Mouse (Mus musculus) right cerebral cortex, postnatal 10 days (tissue): Measurements from ENCODE around the gene Lce1e.

Source experiments
- DNase-seq, 2 experiments: peaks; one replicate each; pipeline ENCODE4 v3.0.0; 2021; ENCODE audit warnings: low spot score in 2 of 2

Gene Lce1e

DNA sequence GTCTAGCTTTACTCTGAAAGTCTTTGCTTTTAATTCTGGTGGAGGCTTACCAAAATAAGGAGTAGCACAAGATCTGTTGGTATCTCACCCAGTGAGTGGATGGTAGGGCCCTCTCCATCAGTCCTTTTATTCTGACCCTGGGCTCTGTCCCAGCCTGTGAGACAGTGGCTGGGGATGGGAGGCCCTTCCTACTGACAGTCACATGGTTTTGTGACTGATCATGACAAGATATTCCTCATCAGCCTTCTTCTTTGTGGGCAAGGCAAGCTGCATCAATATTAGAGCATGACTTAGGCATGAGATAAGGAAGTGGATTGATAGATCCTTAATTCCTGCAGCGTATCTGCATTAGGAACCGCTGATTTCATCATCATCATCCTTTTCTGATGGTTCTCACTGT, at the start of gene Lce1e:
Gene Lce1e, minus strand, starts transcription at position 101 of the 400 bp plus-strand sequence.
- no peak for DNase-seq

DNA sequence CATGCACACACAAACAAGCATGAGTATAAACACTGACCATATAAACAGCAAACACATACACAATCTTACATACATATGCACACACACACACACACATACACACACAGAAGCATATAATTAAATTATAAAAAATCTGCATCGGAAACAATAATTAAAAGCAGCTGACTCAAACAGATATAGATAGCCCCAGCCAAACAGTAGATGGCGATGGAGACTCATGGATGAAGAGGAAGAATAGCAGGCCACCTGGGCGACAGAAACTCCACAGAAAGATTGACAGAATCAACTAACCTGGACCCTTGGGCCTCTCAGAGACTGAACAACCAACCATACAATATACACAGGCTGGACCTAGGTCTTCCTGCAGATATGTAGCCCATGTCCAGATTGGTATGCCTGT, 44.3 kb upstream of the Lce1e start:
- no peak for DNase-seq

DNA sequence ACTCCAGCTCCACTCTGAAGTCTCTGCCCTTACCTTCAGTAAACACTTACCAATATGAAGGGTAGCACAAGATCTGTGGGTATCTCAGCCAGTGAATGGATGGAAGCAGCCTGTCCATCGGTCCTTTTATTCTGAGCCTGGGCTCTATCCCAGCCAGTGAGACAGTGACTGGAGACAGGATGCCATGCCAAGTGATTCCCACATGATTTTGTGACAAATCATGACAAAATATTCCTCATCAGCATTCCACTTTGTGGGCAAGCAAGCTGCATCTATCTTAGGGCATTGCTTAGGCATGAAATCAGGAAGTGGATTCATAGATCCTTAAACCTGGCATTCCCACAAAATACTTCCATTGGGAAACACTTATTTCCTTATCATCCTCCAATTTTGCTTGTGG, 43.4 kb upstream of the Lce1e start, which contains the start of gene Lce1g:
Gene Lce1g, minus strand, starts transcription at position 101 of the 400 bp plus-strand sequence.
- no peak for DNase-seq

DNA sequence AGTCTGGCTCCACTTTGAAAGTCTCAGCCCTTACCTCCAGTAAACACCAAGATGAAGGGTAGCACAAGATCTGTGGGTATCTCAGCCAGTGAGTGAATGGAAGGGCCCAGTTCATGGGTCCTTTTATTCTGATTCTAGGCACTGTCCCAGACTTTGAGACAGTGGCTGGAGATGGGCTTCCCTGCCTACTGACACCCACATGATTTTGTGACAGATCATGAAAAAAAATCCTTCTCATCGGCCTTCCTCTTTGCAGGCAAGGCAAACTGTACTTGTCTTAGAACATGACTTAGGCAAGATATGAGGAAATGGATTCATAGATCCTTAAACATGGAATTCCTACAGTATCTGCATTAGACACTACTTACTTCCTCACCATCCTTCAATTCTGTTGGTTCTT, 30.1 kb upstream of the Lce1e start, which contains the start of gene Gm38119:
Gene Gm38119, minus strand, starts transcription at position 101 of the 400 bp plus-strand sequence.
- no peak for DNase-seq

DNA sequence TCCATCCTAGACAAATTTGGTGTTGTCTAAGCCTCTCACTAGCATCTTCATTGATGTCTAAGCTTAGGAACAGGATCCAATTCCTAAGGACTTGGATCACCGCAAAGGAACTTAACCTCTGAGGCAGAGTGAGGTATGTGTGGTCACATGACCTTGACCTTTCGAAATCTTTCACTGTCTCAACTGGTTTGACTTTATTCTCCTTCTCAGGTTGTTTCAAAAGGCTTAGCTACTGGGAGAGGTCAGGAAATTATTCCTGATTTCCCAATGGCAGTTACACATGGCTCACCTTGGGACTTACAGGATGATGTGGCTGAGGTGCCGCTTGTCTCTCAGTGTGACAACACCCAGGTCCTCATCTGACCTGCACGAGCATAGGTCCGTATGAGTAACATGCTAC, 13.8 kb upstream of the Lce1e start:
- DNase-seq = no peak

DNA sequence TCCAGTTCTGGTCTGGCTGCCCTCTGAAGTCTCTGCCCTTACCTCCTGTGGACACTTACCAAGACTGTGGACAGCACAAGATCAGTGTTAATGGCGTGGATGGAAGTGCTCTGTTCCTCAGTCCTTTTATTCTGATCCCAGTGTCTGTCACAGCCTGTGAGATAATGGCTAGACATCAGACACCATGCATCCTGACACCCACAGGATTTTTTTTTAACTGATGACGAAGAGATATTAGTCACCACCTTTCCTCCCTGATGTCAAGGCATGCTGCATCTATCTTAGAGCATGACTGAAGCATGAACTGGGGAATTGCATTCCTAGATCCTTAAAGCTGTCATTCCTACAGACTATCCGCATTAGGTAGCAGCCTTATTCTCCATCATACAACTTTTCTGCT, 11.4 kb upstream of the Lce1e start, which contains the start of gene Lce1f:
Gene Lce1f, minus strand, starts transcription at position 101 of the 400 bp plus-strand sequence.
- no peak for DNase-seq

DNA sequence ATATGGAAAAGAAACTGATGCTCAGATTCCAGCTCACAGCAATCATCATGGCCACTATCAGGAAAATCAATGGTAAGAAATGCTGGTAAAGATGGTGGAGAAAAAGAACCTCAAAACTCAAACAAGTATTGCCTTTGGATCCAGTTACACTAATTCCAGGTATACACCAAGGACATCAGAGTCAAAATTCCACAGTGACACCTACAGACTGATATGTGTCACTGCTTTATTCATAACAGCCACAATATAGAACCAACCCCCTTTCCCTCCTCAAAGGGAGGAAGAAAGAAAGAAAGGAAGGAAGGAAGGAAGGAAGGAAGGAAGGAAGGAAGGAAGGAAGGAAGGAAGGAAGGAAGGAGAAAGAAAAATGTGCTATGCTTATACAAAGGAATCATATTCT, 6.2 kb upstream of the Lce1e start:
- DNase-seq = no peak

DNA sequence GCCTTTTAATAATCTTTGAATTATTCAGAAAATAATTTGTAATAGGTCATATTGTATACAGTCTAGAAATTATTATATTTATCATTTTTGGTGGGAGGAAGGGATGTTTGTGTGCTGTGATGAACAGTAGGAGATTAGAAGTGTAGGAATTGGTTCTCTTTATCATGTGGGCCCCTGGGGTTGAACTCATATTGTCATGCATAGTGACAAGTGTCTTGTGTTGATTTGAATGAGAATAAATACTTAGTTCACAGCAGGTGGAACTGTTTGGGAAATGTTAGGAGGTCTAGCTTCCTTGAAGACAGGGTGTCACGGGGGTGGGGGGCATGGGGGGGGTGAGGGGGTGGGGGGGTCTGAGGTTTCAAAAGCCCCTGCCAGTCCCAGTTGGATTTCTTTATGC, 14.3 kb downstream of the Lce1e start:
- no peak for DNase-seq

DNA sequence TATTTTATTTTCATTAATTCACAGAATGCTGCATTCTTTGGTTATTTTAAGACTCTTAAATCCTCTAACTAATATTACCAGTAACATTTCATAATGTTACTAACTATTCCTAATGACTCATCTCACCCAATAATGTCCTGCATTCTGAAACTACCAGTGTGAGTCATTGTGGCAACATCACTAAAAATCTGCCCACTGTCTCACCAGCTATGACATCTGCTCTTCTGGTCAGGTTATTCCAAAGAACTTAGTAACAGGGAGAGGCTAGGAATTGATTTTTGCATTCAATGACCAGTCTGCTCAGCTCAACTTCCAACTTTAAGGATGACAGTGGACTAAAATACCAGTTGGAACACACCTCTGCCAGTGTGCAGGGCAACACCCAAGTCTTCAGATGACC, 17.2 kb downstream of the Lce1e start:
- no peak for DNase-seq

DNA sequence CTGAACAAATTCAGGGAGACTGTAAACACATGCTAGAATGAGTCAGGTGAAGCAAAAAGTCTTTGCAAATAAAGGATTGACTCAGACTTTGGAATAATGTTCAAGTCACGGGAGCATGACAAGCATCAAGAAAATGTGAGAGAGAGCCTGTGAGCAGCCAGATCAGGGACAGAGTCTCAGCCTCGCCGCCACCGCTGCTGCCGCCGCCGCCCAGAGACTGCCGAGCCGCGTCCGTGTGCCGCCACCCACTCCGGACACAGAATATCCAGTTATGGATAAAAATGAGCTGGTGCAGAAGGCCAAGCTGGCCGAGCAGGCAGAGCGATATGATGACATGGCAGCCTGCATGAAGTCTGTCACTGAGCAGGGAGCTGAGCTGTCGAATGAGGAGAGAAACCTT, 19.7 kb downstream of the Lce1e start:
- peak; percentile 19 to 22 for DNase-seq

DNA sequence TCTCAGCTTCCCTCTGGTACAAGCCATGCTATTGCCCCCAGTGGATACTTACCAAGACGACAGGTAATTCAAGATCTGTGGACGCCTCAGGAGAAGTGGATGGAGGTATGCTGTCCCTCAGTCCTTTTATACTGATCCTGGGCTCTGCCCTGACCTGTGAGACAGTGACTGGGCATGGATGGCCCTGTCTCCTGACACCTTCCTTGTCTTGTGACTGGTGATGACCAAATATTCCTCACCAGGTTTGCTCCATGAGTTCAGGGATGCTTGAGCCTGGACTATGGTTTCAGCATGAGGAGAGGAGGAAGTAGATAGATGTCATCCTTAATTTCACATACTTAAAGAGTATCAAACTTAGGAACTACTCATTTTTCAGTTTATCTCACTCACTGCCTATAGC, 21.8 kb downstream of the Lce1e start, which contains the start of gene Lce1d:
Gene Lce1d, minus strand, starts transcription at position 101 of the 400 bp plus-strand sequence.
- no peak for DNase-seq

DNA sequence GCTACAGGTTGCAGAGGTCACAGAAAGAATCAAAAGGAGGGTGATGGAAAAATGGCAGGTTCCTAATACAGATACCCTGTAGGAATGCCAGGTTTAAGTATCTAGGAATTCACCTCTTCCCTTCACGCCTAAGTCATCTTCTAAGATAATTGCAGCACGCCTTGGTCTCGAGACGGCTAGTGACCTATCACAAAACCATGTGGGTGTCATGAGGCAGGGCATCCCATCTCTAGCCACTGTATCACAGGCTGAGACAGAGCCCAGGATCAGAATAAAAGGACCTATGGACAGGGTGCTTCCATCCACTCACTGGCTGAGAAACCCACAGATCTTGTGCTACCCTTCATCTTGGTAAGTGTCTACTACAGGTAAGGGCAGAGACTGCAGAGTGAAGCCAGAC, 29.9 kb downstream of the Lce1e start, which contains the start of gene Lce1c:
Gene Lce1c, plus strand, starts transcription at position 301 of the 400 bp plus-strand sequence.
- no peak for DNase-seq

DNA sequence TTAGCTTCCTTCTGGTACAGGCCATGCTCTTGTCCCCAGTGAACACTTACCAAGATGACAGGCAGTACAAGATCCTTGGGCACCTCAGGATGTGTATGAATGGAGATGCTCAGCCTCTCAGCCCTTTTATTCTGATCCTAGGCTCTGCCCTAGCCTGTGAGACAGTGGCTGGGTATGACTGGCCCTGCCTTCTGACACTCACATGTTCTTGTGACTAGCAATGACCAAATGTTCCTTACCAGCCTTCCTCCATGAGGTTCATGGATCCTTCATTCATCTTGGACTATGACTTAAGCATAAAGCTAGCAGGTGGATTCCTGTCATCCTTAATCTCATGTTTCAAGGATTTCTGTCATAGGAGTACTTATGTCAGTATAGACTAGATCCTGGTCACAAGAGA, 38.7 kb downstream of the Lce1e start, which contains the start of gene Lce1a2:
Gene Lce1a2, minus strand, starts transcription at position 101 of the 400 bp plus-strand sequence.
- no peak for DNase-seq
